Mouse (Mus musculus) midbrain, embryonic 15.5 days (tissue): ENCODE results near the gene Nudt4. TPM values are rescaled to one million over a fixed set of nuclear protein-coding genes. Genes with fewer than 3 reads are reported as not detected.

Experiments
- ATAC-seq: fragments of 200-750 bp; cut with Nextera tagmentation; replicated peaks from 2 replicates; pipeline ENCODE4 v1.8.0; 2017; ENCODE audit warnings: moderate TSS enrichment
- H3K27ac ChIP-seq: fragments of 300-500 bp; sonication (generic); 2 replicates; pipeline ENCODE4 v1.5.1; 2015; ENCODE audit warnings: mild to moderate bottlenecking, inconsistent platforms
- H3K27me3 ChIP-seq: fragments of 300-500 bp; sonication (generic); replicated peaks from 2 replicates; pipeline ENCODE4 v1.6.1; 2015; ENCODE audit warnings: inconsistent platforms
- H3K36me3 ChIP-seq: fragments of 300-500 bp; sonication (generic); replicated peaks from 2 replicates; pipeline ENCODE4 v1.6.1; 2015; ENCODE audit warnings: inconsistent platforms
- H3K4me1 ChIP-seq: fragments of 300-500 bp; sonication (generic); 2 replicates; pipeline ENCODE4 v1.6.1; 2015; ENCODE audit warnings: inconsistent platforms
- H3K4me2 ChIP-seq: fragments of 300-500 bp; sonication (generic); 2 replicates; pipeline ENCODE4 v1.6.1; 2015; ENCODE audit warnings: inconsistent platforms, mild to moderate bottlenecking, moderate library complexity
- H3K4me3 ChIP-seq: fragments of 300-500 bp; sonication (generic); 2 replicates; pipeline ENCODE4 v1.5.1; 2015; ENCODE audit warnings: mild to moderate bottlenecking, inconsistent platforms
- H3K9ac ChIP-seq: fragments of 300-500 bp; sonication (generic); 2 replicates; pipeline ENCODE4 v1.6.1; 2015; ENCODE audit warnings: mild to moderate bottlenecking, inconsistent platforms
- H3K9me3 ChIP-seq: fragments of 300-500 bp; sonication (generic); 2 replicates; pipeline ENCODE4 v1.6.1; 2016; ENCODE audit warnings: inconsistent platforms
- WGBS: fragments of 180-500 bp; shearing (Covaris S2); methylation state at CpG from one replicate; pipeline ENCODE4 v1.1.7; 2015; ENCODE audit warnings: mixed read lengths; 5-methylcytosine and 5-hydroxymethylcytosine counted together
- polyA plus RNA-seq: library from polyadenylated mRNA; unstranded; fragments of >200 nt; fragmentation: Nextera tagmentation; extraction: Ambion mirVana; gene quantifications from 2 replicates; pipeline ENCODE4 v1.2.1, GENCODE M21; 2015

Gene Nudt4
- polyA plus RNA-seq, 1 experiment from 2014 or later: 61.7 TPM

- H3K9me3 ChIP-seq: no peaks in the 10 kb centered on the region
- no peak overlapping the region for H3K4me2 ChIP-seq
- no peak for ATAC-seq
- H3K4me3 ChIP-seq: no peak overlapping the region
- WGBS: 95% methylated on average over 2 of the region's 2 CpGs
- H3K4me1 ChIP-seq: 0 out of 2 replicates have a peak, but pooled peaks cover 3% of the 10 kb centered on the region
- no peak overlapping the region for H3K9ac ChIP-seq
- H3K36me3 ChIP-seq: no peaks in the 10 kb centered on the region; the same call in 1 of the 2 replicates
- H3K27me3 ChIP-seq: no peaks in the 10 kb centered on the region
- no peak overlapping the region for H3K27ac ChIP-seq
These were observed 17.8 kb downstream of the Nudt4 start for GRCm38 (mm10) chr10:95546178-95546577.

- no peak for ATAC-seq
- no peaks in the 10 kb centered on the region for H3K9me3 ChIP-seq
- H3K4me2 ChIP-seq: no peak overlapping the region
- no peak overlapping the region for H3K27ac ChIP-seq
- H3K4me3 ChIP-seq: no peak overlapping the region
- WGBS: 64% methylated on average over 4 of the region's 4 CpGs
- no peaks in the 10 kb centered on the region for H3K27me3 ChIP-seq
- H3K9ac ChIP-seq: no peak overlapping the region
- no peaks in the 10 kb centered on the region for H3K4me1 ChIP-seq
- H3K36me3 ChIP-seq: no peaks in the 10 kb centered on the region; the same call in 1 of the 2 replicates
These were observed 18.9 kb downstream of the Nudt4 start for GRCm38 (mm10) chr10:95545051-95545450.

GRCm38 (mm10) chr10:95544651-95545050 lies 19.3 kb downstream of the Nudt4 start:
- Histone ChIP-seq H3K27ac (no peak overlapping the region), H3K4me1 (no peaks in the 10 kb centered on the region), H3K27me3 (no peaks in the 10 kb centered on the region), H3K4me3 (no peak overlapping the region), H3K9me3 (no peaks in the 10 kb centered on the region), H3K9ac (no peak overlapping the region), H3K36me3 (no peaks in the 10 kb centered on the region; the same call in 1 of the 2 replicates), H3K4me2 (no peak overlapping the region)
- 52% methylated on average over 2 of the region's 2 CpGs for WGBS
- ATAC-seq: no peak

DNA sequence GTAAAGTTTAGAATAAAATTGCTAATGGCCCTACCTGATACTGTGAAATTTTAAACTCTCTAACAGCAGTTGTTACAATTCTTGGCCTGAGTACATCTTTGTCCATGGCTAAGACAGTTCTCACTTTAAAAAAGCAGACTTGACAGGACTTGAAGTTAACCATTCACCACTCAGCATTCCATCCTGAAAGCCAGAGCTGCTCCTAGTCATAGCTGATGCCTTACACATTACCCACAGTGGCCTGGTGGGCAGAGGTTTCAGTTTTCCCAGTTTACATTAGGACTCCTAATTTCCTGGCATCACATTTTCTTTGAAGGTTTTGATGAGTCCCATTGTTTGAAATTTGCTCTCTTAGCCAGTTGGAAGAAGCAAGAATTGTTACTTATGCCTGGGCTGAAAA lies 19.9 kb downstream of the Nudt4 start:
- no peaks in the 10 kb centered on the region for H3K9me3 ChIP-seq
- H3K27ac ChIP-seq: no peak overlapping the region
- H3K9ac ChIP-seq: no peak overlapping the region
- H3K27me3 ChIP-seq: no peaks in the 10 kb centered on the region
- no peak overlapping the region for H3K4me2 ChIP-seq
- H3K4me3 ChIP-seq: no peak overlapping the region
- no peaks in the 10 kb centered on the region for H3K4me1 ChIP-seq
- H3K36me3 ChIP-seq: no peaks in the 10 kb centered on the region; the same call in 1 of the 2 replicates
- no peak for ATAC-seq

GRCm38 (mm10) chr10:95543377-95543776 lies 20.6 kb downstream of the Nudt4 start:
- Histone ChIP-seq H3K4me1 (no peaks in the 10 kb centered on the region), H3K4me3 (no peak overlapping the region), H3K9me3 (no peaks in the 10 kb centered on the region), H3K4me2 (no peak overlapping the region), H3K27ac (no peak overlapping the region), H3K9ac (no peak overlapping the region), H3K27me3 (no peaks in the 10 kb centered on the region), H3K36me3 (no peaks in the 10 kb centered on the region; the same call in 1 of the 2 replicates)
- ATAC-seq: no peak
- WGBS: 89% methylated on average over 2 of the region's 2 CpGs

DNA sequence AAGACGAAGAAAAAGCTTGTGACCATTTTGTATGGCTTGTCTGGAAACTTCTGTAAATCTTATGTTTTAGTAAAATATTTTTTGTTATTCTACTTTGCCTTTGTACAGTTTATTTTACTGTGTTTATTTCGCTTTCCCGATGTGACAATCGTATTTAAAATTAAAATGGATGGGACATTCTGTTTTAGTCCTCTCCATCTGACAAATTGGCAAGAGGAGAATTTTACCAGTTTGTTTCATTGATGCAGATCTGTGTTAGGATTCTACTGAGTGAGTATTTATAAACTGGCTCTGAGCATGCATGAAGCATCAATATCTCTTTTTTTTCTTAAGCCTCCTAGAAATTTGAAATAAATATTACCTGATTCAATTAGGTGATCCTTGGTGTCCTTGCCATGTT lies 21.0 kb downstream of the Nudt4 start:
- ATAC-seq: no peak
- 96% methylated on average over 4 of the region's 4 CpGs for WGBS
- no peak overlapping the region for H3K4me3 ChIP-seq
- H3K27ac ChIP-seq: no peak overlapping the region
- H3K9ac ChIP-seq: no peak overlapping the region
- no peaks in the 10 kb centered on the region for H3K4me1 ChIP-seq
- H3K36me3 ChIP-seq: no peaks in the 10 kb centered on the region; the same call in 1 of the 2 replicates
- no peaks in the 10 kb centered on the region for H3K27me3 ChIP-seq
- no peak overlapping the region for H3K4me2 ChIP-seq
- H3K9me3 ChIP-seq: no peaks in the 10 kb centered on the region

GRCm38 (mm10) chr10:95539841-95540240 lies 24.1 kb downstream of the Nudt4 start:
- H3K27me3 ChIP-seq: no peaks in the 10 kb centered on the region
- no peak overlapping the region for H3K4me2 ChIP-seq
- 93% methylated on average over 3 of the region's 3 CpGs for WGBS

DNA sequence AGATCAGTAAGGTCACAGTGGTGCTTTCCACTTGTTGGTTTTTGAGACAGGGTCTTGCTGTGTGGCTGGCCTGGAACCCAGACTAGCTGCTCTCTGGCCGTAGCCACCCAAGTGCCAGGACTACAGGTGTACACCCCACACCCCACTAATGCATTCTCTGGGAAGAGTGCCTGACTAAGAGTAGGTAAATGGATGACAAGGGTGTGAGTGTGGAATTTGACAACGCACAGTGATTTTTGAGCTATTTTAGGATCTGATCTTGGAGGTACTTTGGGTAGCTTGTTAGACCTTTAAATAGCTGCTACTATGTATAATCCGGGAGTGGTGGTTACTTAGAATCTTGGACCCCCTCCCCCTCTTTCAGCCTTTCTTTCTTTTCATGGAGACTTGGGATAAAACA lies 24.7 kb downstream of the Nudt4 start:
- Histone ChIP-seq H3K9me3 (no peaks in the 10 kb centered on the region), H3K4me3 (no peak overlapping the region), H3K4me1 (no peaks in the 10 kb centered on the region), H3K9ac (no peak overlapping the region), H3K4me2 (no peak overlapping the region), H3K36me3 (no peaks in the 10 kb centered on the region), H3K27me3 (no peaks in the 10 kb centered on the region), H3K27ac (no peak overlapping the region)
- WGBS: 89% methylated on average over 3 of the region's 3 CpGs
- no peak for ATAC-seq

More at GRCm38 (mm10) chr10:95539841-95540240, 24.1 kb downstream of the Nudt4 start:
- Histone ChIP-seq H3K36me3 (no peaks in the 10 kb centered on the region), H3K4me1 (no peaks in the 10 kb centered on the region), H3K4me3 (no peak overlapping the region), H3K27ac (no peak overlapping the region), H3K9me3 (no peaks in the 10 kb centered on the region), H3K9ac (no peak overlapping the region)
- ATAC-seq: no peak

DNA sequence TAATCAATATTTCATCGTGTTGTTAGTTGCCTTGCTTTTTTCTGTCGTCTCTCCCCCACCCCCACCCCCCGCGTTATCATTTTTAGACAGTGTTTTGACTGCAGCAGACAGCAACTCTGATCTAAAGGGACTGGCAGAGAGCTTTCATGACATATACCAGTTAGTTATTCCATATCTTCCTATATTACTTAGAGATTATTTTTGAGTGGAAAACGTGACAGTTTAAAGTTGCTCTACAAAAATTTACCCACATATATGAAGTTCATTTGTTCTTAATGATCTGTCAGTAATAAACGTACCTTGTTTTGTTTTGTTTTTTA lies 27.8 kb downstream of the Nudt4 start:
- Histone ChIP-seq H3K27me3 (no peaks in the 10 kb centered on the region), H3K27ac (no peak overlapping the region), H3K4me2 (no peak overlapping the region), H3K36me3 (no peaks in the 10 kb centered on the region), H3K9me3 (no peaks in the 10 kb centered on the region), H3K4me3 (no peak overlapping the region), H3K4me1 (no peaks in the 10 kb centered on the region), H3K9ac (no peak overlapping the region)
- no peak for ATAC-seq
- 89% methylated on average over 6 of the region's 6 CpGs for WGBS

DNA sequence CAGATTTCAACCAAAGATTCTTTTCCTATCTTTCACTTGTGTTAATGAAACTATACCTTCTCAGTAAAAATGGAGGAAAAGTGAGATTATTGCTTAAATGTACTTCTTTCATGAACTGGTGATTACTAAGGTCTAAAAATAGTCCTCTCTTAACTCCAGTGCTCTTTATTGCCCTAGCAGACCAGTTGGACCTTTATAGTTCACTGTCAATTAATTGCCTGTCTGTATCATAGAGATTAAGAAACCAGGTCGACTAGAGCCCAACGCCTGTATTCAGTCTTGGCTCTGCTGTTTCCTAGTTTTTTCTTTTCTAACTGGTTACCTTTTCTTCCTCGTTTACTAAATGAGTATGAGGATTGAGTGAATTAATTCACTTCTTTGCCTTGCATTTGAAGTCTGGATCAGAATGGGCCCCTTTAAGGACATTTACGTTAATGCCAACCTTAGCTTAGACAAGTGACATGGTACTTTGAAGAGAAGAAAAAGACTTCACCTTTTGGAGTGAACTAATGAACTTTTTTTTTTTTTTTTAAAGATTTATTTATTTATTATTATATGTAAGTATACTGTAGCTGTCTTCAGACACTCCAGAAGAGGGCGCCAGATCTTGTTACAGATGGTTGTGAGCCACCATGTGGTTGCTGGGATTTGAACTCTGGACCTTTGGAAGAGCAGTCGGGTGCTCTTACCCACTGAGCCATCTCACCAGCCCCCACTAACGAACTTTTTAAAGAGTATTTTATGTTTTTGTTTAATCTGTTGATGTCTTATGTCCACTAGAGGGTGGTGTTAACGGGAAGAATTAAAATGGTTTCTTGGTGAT lies 28.3 kb downstream of the Nudt4 start:
- no peak for ATAC-seq
- H3K36me3 ChIP-seq: no peaks in the 10 kb centered on the region
- no peaks in the 10 kb centered on the region for H3K9me3 ChIP-seq
- H3K4me2 ChIP-seq: no peak overlapping the region
- no peak overlapping the region for H3K27ac ChIP-seq
- WGBS: 95% methylated on average over 8 of the region's 8 CpGs
- no peaks in the 10 kb centered on the region for H3K27me3 ChIP-seq
- H3K9ac ChIP-seq: no peak overlapping the region
- no peak overlapping the region for H3K4me3 ChIP-seq
- H3K4me1 ChIP-seq: peaks cover under 1% of the 10 kb centered on the region; the same call in 1 of the 2 replicates

DNA sequence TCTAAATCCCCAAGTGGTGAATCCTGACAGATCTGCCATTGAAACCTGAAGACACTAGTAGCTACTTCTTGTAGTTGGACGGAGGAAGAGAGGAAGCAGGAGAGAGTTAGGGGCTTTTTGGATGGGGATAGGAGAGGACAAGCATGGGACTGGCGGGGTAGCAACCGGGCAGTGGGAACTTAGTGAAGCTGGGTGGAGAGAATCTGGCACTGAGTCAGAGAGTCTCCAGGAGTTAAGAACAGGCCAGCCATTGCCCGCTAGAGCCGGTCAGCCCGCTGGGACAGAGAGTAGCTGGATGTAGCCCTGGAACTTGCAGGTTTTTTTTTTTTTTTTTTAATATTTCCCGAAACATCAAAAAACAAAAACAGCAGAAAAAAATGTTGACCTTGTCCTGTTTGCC lies 30.6 kb downstream of the Nudt4 start:
- Histone ChIP-seq H3K27me3 (no peaks in the 10 kb centered on the region), H3K4me2 (no peak overlapping the region), H3K9me3 (no peaks in the 10 kb centered on the region), H3K9ac (no peak overlapping the region), H3K4me1 (peaks cover 3% of the 10 kb centered on the region; the same call in 1 of the 2 replicates), H3K36me3 (no peaks in the 10 kb centered on the region), H3K27ac (no peak overlapping the region), H3K4me3 (no peak overlapping the region)
- 89% methylated on average over 7 of the region's 7 CpGs for WGBS
- no peak for ATAC-seq

DNA sequence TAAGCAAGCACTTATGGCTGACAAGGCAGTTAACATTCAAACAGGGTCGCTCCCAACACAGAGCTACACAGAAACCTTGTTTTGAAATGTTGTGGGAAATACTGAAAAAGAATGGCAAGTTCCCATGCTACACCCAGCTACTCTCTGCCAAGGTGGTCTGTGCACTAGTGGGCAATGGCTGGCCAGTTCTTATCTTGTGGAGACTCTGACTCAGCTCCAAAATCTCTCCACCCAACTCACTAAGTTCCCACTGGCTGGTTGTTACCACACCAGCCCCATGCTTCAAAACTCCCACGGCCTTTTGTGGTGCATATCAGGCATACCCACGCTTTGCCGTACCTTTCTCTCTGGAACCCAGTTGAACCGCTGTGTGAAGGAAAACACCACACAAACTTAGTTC lies 31.0 kb downstream of the Nudt4 start:
- Histone ChIP-seq H3K4me2 (no peak overlapping the region), H3K4me3 (no peak overlapping the region), H3K27ac (no peak overlapping the region), H3K9me3 (no peaks in the 10 kb centered on the region), H3K27me3 (no peaks in the 10 kb centered on the region), H3K9ac (no peak overlapping the region), H3K4me1 (peaks cover 3% of the 10 kb centered on the region; the same call in 1 of the 2 replicates), H3K36me3 (no peaks in the 10 kb centered on the region)
- no peak for ATAC-seq
- 93% methylated on average over 5 of the region's 5 CpGs for WGBS

DNA sequence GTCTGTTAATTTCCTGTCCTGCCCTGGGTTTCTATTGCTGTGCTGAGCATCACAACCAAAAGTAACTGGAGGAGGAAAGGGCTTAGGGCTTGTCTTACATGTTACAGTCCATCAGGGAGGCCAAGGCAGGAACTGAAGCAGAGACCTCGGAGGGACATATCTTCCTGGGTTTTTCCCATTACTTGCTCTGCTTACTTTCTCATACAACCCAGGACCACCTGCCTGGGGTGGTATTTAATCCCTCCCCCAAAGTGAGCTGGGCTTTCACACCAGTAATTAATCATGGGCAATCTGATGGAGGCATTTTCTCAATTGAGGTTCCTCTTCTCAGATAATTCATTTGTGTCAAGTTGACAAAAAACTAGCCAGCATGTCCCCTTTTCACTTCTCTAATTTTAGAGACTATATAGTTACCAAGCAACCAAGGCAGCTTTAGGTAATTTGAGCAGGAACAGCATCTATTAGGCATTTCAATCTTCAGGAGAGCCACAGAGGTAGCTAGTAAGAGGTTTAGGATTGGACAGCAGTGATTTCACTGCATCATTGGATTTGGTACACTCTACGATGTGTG lies 33.3 kb downstream of the Nudt4 start:
- Histone ChIP-seq H3K4me2 (no peak overlapping the region), H3K27ac (no peak overlapping the region), H3K9ac (no peak overlapping the region), H3K36me3 (no peaks in the 10 kb centered on the region), H3K27me3 (no peaks in the 10 kb centered on the region), H3K4me1 (peaks cover 3% of the 10 kb centered on the region; the same call in 1 of the 2 replicates), H3K9me3 (no peaks in the 10 kb centered on the region), H3K4me3 (no peak overlapping the region)
- WGBS: 72% methylated on average over 2 of the region's 2 CpGs
- ATAC-seq: no peak
